Mouse (Mus musculus) lung, postnatal 4 days (tissue): Measurements from ENCODE around the gene Prune1.
A peak's percentile ranks its signal among the peaks of the same experiment; 100 is the strongest.
"Not testable (repeated sequence)": the region's sequence is repeated elsewhere in the genome, so short reads cannot be mapped to it uniquely, and the experiment has no call there.

Experiments used
- DNase-seq, 2 experiments: peaks; one replicate each; pipeline ENCODE4 v3.0.0; 2021

The Prune1 gene

DNA sequence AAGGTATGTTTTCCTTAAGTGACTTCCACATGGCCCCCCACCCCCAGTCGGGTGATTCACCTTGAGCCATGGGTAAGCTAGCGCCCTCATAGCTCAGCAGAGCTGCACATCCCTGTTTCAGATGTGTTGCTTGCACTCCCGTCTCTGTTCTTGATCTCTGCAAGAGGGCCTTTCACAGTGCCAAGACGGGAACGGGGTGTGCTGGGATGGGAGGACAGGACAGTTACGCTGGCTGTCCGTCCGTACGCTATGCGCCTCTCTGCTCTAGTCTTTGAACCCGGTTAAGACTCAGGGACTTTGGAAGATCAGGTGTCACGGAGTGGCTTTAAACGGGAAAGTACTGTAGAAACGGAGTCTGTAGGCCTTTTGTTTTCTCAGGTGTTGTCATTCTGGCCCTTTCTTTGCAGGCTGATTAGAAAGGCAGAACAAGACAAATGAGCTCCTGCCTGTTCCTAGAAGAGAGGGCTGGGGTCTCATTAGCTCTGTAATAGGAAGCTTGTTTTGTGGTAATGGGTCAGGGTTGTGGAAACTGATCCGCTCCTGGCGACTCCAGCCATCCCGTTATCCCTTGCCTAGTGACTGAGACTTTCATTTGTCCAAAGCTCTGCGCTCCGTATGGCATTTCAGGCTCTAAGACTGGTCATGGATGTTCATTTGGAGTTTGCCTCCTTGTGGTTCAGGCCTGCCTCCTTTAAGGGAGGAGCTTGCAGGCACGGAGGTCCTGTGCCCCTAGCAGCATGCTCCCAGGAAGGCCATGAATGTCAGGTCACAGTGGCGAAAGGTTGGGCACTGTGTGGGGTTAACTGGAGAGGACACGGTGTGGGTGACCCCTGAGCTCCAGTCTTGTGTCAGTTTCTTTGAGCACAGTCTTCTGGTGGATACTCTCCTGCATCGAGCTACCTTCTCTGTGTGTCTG is 46.2 kb downstream of the Prune1 start:
- DNase-seq, result no peak

DNA sequence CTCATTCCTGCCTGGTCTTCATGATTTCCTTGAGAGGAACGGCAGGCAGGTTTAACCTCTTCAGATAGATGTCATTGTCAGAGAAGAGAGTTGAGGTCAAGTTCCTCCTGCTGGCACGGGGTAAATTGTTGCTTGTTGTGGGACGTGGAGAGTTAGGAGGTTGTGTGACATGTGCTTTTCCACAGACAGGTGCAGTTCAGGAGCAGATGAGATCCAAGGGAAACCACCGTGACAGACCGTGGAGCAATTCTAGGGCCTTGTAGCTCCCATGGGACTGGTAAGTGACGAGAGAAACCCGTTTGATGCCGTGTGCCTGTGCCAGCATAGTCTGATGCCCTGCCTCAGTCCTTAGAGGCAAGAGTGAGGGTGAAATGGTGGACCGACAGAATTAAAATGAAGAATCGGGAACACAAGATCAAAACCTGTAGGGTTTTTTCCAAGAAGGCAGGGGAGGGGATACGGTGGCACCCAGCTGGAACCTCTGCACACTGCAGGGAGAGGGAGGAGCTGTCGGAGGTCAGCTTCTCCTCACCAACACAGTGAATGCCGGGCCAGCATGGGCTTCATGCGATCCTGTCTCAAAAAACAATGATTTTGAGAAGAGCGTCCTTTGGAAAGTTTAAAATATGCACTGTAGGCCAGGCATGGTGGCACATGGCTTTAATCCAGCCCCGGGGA is 48.4 kb downstream of the Prune1 start:
- DNase-seq, result no peak

GRCm38 (mm10) chr3:95232771-95233170 is 49.1 kb downstream of the Prune1 start:
- no peak for DNase-seq

GRCm38 (mm10) chr3:95231298-95232221 is 50.3 kb downstream of the Prune1 start, which contains the start of gene Mllt11:
Gene Mllt11 (minus strand): TSS chr3:95232171.
- peak in 1 of 2 experiments; percentile 43 for DNase-seq

- DNase-seq, result peak in 1 of 2 experiments; percentile 45
Observed at GRCm38 (mm10) chr3:95230495-95231297, 51.2 kb downstream of the Prune1 start.

- peak; percentile 62 to 69 for DNase-seq
Observed at GRCm38 (mm10) chr3:95229781-95230494, 51.9 kb downstream of the Prune1 start.

DNA sequence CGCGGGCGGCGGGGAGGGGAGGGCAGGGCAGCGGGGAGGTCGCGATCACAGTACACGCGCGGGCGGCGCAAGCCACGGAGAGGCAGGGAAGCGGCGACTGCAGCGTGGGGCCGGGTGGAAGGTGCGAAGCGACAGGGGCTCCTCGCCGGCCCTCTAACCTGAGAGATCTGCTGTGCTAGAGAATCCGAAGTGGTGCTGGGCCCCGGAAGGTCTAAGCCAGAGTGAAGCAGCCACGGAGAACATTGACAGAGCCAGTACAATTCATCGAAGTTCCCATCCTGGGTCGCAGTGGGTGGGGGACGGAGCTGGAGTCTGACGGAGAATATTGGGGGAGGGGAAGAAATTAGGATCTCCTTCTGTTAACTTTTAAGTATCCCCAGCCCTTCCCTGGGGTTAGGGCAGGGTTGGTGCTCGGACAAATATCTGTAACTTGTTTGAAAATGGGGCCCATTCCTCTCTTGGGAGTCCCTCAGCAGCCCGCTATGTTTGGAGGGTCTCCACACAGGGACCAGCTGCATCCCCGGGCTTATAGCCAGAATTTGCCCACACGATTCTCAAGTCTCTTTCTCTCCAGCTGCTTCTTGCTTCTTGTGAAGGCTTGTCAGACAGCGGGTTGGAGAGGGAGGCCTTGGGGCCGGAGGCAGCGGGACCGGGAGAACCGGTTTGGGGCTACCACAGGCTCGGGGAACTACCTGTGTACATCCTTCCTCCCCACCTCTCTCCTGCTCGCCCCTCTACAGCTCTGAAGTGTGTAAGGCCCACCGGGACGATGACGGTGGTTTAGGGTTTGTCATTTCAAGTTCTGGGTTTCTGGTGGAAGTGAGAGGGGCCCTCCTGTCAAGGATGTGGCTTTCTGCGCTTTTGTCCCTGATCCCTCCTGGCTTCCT is 52.7 kb downstream of the Prune1 start:
- DNase-seq, result peak; percentile 74 to 83

DNA sequence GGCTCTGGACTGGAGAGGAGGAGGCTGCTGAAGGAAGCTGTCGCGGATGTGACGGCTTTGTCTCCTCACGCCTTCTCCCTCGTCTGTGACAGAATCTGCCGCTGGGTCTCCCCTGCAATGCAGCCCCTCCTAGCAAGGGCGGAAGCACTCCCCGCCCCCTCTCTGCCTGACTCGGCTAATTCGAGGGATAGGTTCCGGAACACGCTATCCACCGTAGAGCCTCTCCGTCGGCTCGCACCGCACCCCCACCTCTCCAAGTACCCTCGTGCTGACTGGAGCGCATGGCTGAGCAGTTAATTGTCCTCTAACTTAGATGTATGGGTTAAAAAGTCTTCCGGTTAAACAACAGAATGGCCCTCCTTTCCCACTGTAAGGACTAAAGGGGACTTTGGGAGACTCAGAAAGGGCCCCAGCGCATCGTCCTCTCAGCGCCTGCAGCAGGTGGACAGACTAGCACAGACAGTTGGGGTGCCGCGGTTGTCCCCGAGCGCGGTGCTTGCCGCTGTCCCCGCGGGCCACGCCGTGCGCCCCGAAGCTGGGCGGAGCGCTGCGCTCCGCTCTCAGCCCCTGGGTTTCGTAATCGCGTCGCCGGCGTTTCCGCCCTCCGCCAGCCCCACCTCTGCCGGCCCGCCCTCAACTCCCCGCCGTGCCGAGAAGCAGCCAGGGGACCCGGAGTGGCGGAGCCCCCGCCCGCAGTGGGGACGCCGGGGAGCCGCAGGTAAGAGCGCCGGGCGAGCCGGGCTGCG is 53.6 kb downstream of the Prune1 start, which contains the start of gene Cdc42se1:
Gene Cdc42se1, plus strand, starts transcription at position 585 of the 746 bp plus-strand sequence.
- peak; percentile 92 to 93 for DNase-seq

DNA sequence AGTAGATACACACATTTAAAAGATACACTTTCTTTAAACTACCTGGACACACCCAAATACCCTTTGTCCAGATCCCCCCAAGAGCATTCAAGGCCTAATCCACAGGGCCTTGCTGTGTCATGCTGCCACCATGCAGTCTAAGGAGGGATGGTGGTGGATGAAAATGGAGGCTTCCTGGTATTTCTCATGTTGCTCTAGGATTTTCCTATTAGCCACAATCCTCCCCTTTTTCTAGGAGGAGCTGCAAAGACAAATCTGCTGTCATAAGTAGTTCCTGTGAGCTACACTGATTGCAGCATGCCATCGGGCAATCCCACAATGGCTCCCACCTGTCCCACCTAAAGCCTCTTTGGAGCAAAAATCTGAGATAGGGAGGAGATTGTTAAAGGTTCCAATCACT is 54.7 kb downstream of the Prune1 start:
- DNase-seq, result no peak

- no peak for DNase-seq
Observed at GRCm38 (mm10) chr3:95224295-95224694, 57.6 kb downstream of the Prune1 start.

- no peak for DNase-seq
Observed at GRCm38 (mm10) chr3:95223041-95223440, 58.8 kb downstream of the Prune1 start.

- DNase-seq, result peak in 1 of 2 experiments; percentile 23
Observed at GRCm38 (mm10) chr3:95218466-95219137, 63.3 kb downstream of the Prune1 start.

DNA sequence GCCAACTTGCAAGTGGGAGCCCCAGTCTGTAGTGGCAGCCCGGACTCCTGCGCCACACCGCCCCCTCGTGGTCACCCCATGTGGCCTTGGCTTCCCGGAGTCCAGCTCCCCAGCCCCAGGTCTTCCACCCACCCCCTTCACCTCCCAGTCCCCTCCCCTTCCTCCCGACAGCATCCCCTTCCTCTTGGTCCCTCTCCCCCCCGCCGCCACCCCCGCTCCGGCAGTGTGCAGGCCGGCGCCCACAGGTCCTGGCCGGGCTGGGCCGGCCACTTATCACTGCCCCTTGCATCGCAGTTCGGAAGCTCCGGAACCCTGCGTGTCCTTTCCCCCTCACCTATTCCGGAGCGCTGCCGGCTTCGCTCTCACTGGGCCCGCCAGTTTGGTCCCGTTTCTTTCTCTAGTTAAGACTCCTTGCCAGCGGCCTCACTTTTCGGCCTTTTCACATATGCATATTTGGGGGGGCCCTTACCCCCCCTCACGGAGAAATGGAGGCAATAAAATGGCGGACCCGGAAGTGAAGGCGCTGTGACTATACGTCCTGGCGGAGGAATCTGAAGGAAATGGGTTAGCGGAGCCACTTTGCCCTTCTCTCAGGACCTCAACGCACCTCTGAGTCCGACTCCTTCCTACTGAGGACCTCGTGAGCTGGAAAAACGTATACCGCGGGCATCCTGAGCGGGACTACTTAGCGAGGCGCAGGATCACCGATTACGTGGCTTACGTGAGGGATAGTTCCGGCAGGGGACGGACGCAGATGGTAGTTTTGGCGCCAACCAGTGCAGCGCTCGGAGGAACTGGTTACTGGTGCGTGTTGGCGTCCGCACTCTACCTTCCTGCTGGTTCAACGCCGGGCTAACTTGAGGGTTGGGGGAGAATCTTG is 64.4 kb downstream of the Prune1 start, which contains the start of gene Gabpb2:
Gene Gabpb2, minus strand, starts transcription at position 662 of the 880 bp plus-strand sequence.
- peak; percentile 97 to 98 for DNase-seq

DNA sequence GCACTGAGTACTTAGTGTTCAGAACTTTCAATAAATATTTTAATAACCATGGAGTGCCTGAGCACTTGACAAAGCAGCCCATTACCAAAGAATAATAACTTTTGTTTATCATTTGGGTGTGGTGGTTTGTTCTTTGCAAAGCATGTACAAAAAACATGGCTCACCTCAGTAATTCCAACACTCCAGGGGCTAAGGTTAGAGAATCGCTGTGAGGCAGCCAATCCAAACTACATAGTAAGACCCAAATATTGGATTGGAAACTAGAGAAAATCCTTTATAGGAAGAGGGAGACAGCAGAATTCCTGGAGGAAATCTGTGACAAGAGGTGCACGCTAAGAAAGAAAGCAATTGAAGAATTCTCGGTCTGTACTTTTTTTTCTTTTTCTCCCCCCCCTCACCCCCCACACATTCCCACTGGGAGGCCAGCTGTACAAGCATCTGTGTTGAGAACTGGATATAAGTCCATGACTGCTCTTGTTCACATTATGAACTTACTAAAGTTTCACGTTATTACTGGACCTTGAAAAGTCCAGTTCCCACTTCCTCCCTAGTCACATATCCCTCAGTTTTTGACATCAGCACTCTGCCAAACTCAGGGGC is 65.1 kb downstream of the Prune1 start:
- no peak for DNase-seq

DNA sequence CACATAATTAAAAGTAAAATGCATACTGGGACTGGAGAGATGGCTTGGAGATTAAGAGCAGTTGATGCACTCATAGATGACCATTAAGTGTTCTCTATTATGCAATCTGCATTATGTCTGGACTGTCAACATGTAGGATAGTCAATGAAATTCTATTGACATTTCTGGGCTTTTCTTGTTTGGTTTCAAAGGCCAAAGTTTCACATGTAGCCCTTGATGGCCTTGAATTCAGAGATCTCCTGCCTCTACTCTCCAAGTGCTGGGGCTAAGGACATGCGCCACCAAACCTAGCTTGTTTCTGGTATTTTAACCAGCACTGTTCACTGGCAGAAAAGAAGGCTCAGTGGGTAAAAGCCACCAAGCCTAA is 68.3 kb downstream of the Prune1 start:
- DNase-seq, result no peak

DNA sequence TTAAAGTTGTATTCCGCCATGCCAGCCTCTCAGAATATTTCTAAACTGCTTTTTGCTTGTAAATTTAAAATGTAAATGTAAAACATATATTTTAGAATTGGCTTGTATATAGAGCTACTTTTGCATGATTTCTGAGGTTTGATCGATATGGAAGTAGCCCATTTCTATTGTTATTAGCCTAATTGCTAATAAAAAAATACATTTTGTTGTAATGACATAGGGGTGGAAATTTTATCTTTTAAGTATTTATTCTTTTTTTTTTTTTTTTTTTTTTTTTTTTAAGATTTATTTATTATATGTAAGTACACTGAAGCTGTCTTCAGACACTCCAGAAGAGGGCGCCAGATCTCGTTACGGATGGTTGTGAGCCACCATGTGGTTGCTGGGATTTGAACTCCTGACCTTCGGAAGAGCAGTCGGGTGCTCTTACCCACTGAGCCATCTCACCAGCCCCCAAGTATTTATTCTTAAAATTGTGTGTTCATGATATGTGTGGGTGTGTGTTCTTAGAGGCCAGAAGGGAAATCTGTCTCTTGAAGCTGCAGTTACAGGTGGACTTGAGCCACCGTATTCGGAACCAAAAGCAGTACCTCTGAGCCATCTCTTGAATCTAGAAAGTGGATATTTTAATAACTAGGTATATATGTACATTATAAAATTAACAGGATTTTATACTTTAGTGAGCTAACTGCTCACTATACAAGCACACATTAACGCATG is 68.8 kb downstream of the Prune1 start:
- DNase-seq, result not testable (repeated sequence)
